Mouse (Mus musculus): ENCODE measurements around the gene Siglece. TPM values are rescaled to one million over a fixed set of nuclear protein-coding genes. Genes with fewer than 3 reads are reported as not detected.

Gene Siglece
- polyA plus RNA-seq, 1 experiment from 2014 or later, result 1.6 TPM

- no peak overlapping the region for H3K4me3 ChIP-seq
- no peaks in the 10 kb centered on the region for H3K9me3 ChIP-seq (replicated peaks)
- ATAC-seq, result no peak
- no peaks in the 10 kb centered on the region for H3K27me3 ChIP-seq (replicated peaks)
- no peak overlapping the region for H3K9ac ChIP-seq
- H3K4me1 ChIP-seq, result no peaks in the 10 kb centered on the region
- WGBS (ENCODE audit: insufficient replicate concordance), result 82% methylated on average over 1 of the region's 1 CpGs
- no peak overlapping the region for H3K4me2 ChIP-seq
- no peaks in the 10 kb centered on the region for H3K36me3 ChIP-seq
- no peak overlapping the region for H3K27ac ChIP-seq
Measured at GRCm38 (mm10) chr7:43662804-43663203, 2.8 kb upstream of the Siglece start.

- no peaks in the 10 kb centered on the region for H3K4me1 ChIP-seq
- no peak overlapping the region for H3K4me3 ChIP-seq
- no peak overlapping the region for H3K27ac ChIP-seq
- 33% methylated on average over 6 of the region's 6 CpGs for WGBS (ENCODE audit: insufficient replicate concordance)
- H3K9me3 ChIP-seq (replicated peaks), result no peaks in the 10 kb centered on the region; the same call in 1 of the 2 replicates
- no peak overlapping the region for H3K9ac ChIP-seq
- no peaks in the 10 kb centered on the region for H3K36me3 ChIP-seq
- H3K4me2 ChIP-seq, result no peak overlapping the region; the same call in 1 of the 2 replicates
- H3K27me3 ChIP-seq (replicated peaks), result no peaks in the 10 kb centered on the region
- no peak for ATAC-seq
Measured at GRCm38 (mm10) chr7:43656232-43656631, 3.7 kb downstream of the Siglece start.

GRCm38 (mm10) chr7:43654519-43654918, 5.4 kb downstream of the Siglece start:
- no peak overlapping the region for H3K9ac ChIP-seq
- H3K27me3 ChIP-seq (replicated peaks), result no peaks in the 10 kb centered on the region
- ATAC-seq, result no peak
- no peaks in the 10 kb centered on the region for H3K4me1 ChIP-seq
- no peaks in the 10 kb centered on the region; the same call in 1 of the 2 replicates for H3K9me3 ChIP-seq (replicated peaks)
- no peak overlapping the region for H3K4me2 ChIP-seq
- no peaks in the 10 kb centered on the region for H3K36me3 ChIP-seq
- no peak overlapping the region for H3K27ac ChIP-seq
- 33% methylated on average over 3 of the region's 3 CpGs for WGBS (ENCODE audit: insufficient replicate concordance)
- no peak overlapping the region for H3K4me3 ChIP-seq

- no peaks in the 10 kb centered on the region for H3K27me3 ChIP-seq (replicated peaks)
- no peaks in the 10 kb centered on the region; the same call in 1 of the 2 replicates for H3K9me3 ChIP-seq (replicated peaks)
- H3K27ac ChIP-seq, result no peak overlapping the region
- no peaks in the 10 kb centered on the region for H3K4me1 ChIP-seq
- H3K36me3 ChIP-seq, result no peaks in the 10 kb centered on the region
- H3K4me3 ChIP-seq, result no peak overlapping the region
- WGBS (ENCODE audit: insufficient replicate concordance), result 77% methylated on average over 6 of the region's 6 CpGs
- no peak for ATAC-seq
- no peak overlapping the region for H3K9ac ChIP-seq
- no peak overlapping the region for H3K4me2 ChIP-seq
Measured at GRCm38 (mm10) chr7:43652683-43653082, 7.3 kb downstream of the Siglece start.

- Histone ChIP-seq H3K27me3 (replicated peaks) (no peaks in the 10 kb centered on the region), H3K27ac (no peak overlapping the region)
Measured at GRCm38 (mm10) chr7:43643046-43643652, 16.8 kb downstream of the Siglece start.

GRCm38 (mm10) chr7:43642587-43642986, 17.4 kb downstream of the Siglece start:
- 47% methylated on average over 5 of the region's 5 CpGs for WGBS (ENCODE audit: insufficient replicate concordance)
- H3K27ac ChIP-seq, result no peak overlapping the region

More at GRCm38 (mm10) chr7:43643046-43643652, 16.8 kb downstream of the Siglece start:
- Histone ChIP-seq H3K4me3 (no peak overlapping the region), H3K4me1 (no peaks in the 10 kb centered on the region), H3K9ac (no peak overlapping the region), H3K4me2 (no peak overlapping the region), H3K36me3 (no peaks in the 10 kb centered on the region), H3K9me3 (replicated peaks) (no peaks in the 10 kb centered on the region)
- no peak for ATAC-seq
- WGBS (ENCODE audit: insufficient replicate concordance), result 58% methylated on average over 17 of the region's 17 CpGs

GRCm38 (mm10) chr7:43637118-43637517, 22.8 kb downstream of the Siglece start:
- no peaks in the 10 kb centered on the region for H3K27me3 ChIP-seq (replicated peaks)
- H3K36me3 ChIP-seq, result no peaks in the 10 kb centered on the region
- H3K27ac ChIP-seq, result no peak overlapping the region
- no peak overlapping the region for H3K9ac ChIP-seq
- no peak for ATAC-seq
- WGBS (ENCODE audit: insufficient replicate concordance), result 63% methylated on average over 1 of the region's 1 CpGs
- no peak overlapping the region for H3K4me3 ChIP-seq
- H3K9me3 ChIP-seq (replicated peaks), result no peaks in the 10 kb centered on the region
- H3K4me2 ChIP-seq, result no peak overlapping the region
- H3K4me1 ChIP-seq, result no peaks in the 10 kb centered on the region

More at GRCm38 (mm10) chr7:43642587-43642986, 17.4 kb downstream of the Siglece start:
- H3K9ac ChIP-seq, result no peak overlapping the region
- H3K9me3 ChIP-seq (replicated peaks), result no peaks in the 10 kb centered on the region
- ATAC-seq, result no peak
- H3K4me2 ChIP-seq, result no peak overlapping the region
- no peaks in the 10 kb centered on the region for H3K4me1 ChIP-seq
- H3K4me3 ChIP-seq, result no peak overlapping the region
- H3K27me3 ChIP-seq (replicated peaks), result no peaks in the 10 kb centered on the region
- no peaks in the 10 kb centered on the region for H3K36me3 ChIP-seq

- Histone ChIP-seq H3K4me2 (no peak overlapping the region), H3K9ac (no peak overlapping the region), H3K9me3 (replicated peaks) (no peaks in the 10 kb centered on the region), H3K27me3 (replicated peaks) (no peaks in the 10 kb centered on the region), H3K4me3 (no peak overlapping the region), H3K36me3 (no peaks in the 10 kb centered on the region), H3K4me1 (no peaks in the 10 kb centered on the region), H3K27ac (no peak overlapping the region)
- ATAC-seq, result no peak
- 33% methylated on average over 2 of the region's 2 CpGs for WGBS (ENCODE audit: insufficient replicate concordance)
Measured at GRCm38 (mm10) chr7:43636194-43636593, 23.8 kb downstream of the Siglece start.

- Histone ChIP-seq H3K27me3 (replicated peaks) (no peaks in the 10 kb centered on the region), H3K9ac (no peak within 1 kb of the TSS), H3K36me3 (no peaks in the 10 kb centered on the region), H3K4me2 (no peak within 1 kb of the TSS), H3K4me3 (no peak within 1 kb of the TSS), H3K27ac (no peak within 1 kb of the TSS), H3K4me1 (no peaks in the 10 kb centered on the region), H3K9me3 (replicated peaks) (no peaks in the 10 kb centered on the region)
- 40% methylated on average over 6 of the region's 6 CpGs for WGBS (ENCODE audit: insufficient replicate concordance)
- ATAC-seq, result no peak
Measured at GRCm38 (mm10) chr7:43634500-43634899, 25.5 kb downstream of the Siglece start, which contains the start of gene Ceacam18. Gene Ceacam18, plus strand, starts transcription at chr7:43634707.

- H3K27me3 ChIP-seq (replicated peaks), result no peaks in the 10 kb centered on the region
- no peak for ATAC-seq
- H3K27ac ChIP-seq, result no peak overlapping the region
- H3K9ac ChIP-seq, result no peak overlapping the region
- no peaks in the 10 kb centered on the region for H3K4me1 ChIP-seq
- no peaks in the 10 kb centered on the region for H3K9me3 ChIP-seq (replicated peaks)
- no peak overlapping the region for H3K4me2 ChIP-seq
- no peak overlapping the region for H3K4me3 ChIP-seq
- H3K36me3 ChIP-seq, result no peaks in the 10 kb centered on the region
- WGBS (ENCODE audit: insufficient replicate concordance), result 66% methylated on average over 4 of the region's 4 CpGs
Measured at GRCm38 (mm10) chr7:43633940-43634339, 26.0 kb downstream of the Siglece start.

- H3K4me1 ChIP-seq, result no peaks in the 10 kb centered on the region
- H3K4me2 ChIP-seq, result no peak overlapping the region
- no peaks in the 10 kb centered on the region for H3K36me3 ChIP-seq
- no peak overlapping the region for H3K27ac ChIP-seq
- H3K27me3 ChIP-seq (replicated peaks), result no peaks in the 10 kb centered on the region
- ATAC-seq, result no peak
- no peak overlapping the region for H3K9ac ChIP-seq
- 58% methylated on average over 8 of the region's 8 CpGs for WGBS (ENCODE audit: insufficient replicate concordance)
- no peak overlapping the region for H3K4me3 ChIP-seq
- no peaks in the 10 kb centered on the region for H3K9me3 ChIP-seq (replicated peaks)
Measured at GRCm38 (mm10) chr7:43625794-43626422, 34.1 kb downstream of the Siglece start.

GRCm38 (mm10) chr7:43625065-43625464, 34.9 kb downstream of the Siglece start:
- no peaks in the 10 kb centered on the region for H3K27me3 ChIP-seq (replicated peaks)
- WGBS (ENCODE audit: insufficient replicate concordance), result 48% methylated on average over 3 of the region's 3 CpGs
- H3K4me2 ChIP-seq, result no peak overlapping the region
- H3K4me1 ChIP-seq, result no peaks in the 10 kb centered on the region
- no peak for ATAC-seq
- no peaks in the 10 kb centered on the region for H3K36me3 ChIP-seq
- H3K27ac ChIP-seq, result no peak overlapping the region
- H3K9ac ChIP-seq, result no peak overlapping the region
- H3K9me3 ChIP-seq (replicated peaks), result no peaks in the 10 kb centered on the region
- no peak overlapping the region for H3K4me3 ChIP-seq

Measured in liver, embryonic 12.5 days (tissue).